Mouse (Mus musculus) heart, embryonic 14.5 days (tissue): ENCODE measurements around the gene Mgat4b. TPM values are rescaled to one million over a fixed set of nuclear protein-coding genes. Genes with fewer than 3 reads are reported as not detected.

Source experiments
- microRNA-seq: library from miRNA; unstranded; fragments of <30 nt; microRNA quantifications from one replicate; pipeline ENCODE4, GENCODE M21; 2016
- polyA plus RNA-seq: library from polyadenylated mRNA; unstranded; fragments of >200 nt; fragmentation: Nextera tagmentation; extraction: Ambion mirVana; gene quantifications from 2 replicates; pipeline ENCODE4 v1.2.1, GENCODE M21; 2014

Mgat4b gene
- polyA plus RNA-seq, 1 experiment from 2014 or later = 37.6 TPM

Small RNA genes lying within 50 kb of the gene (microRNA-seq; reads per million reads assigned to microRNA genes)
- not detected for gene Mir6919

Other genes with a start within 250 kb of the Mgat4b start
- 40.0 and 44.0 TPM in 2 replicates for gene Rnf130, start 185.5 kb upstream of the Mgat4b start, polyA plus RNA-seq
- 27.4 and 28.7 TPM in 2 replicates for gene Tbc1d9b, start 79.5 kb upstream of the Mgat4b start, polyA plus RNA-seq
- 10.9 and 13.1 TPM in 2 replicates for gene Mrnip, start 36.4 kb upstream of the Mgat4b start, polyA plus RNA-seq
- 216 and 226 TPM in 2 replicates for gene Sqstm1, start 63 bp upstream of the Mgat4b start, polyA plus RNA-seq
- gene Ltc4s, start 27.7 kb downstream of the Mgat4b start, polyA plus RNA-seq = 1.8 and 1.9 TPM in 2 replicates
- gene Maml1, start 81.4 kb downstream of the Mgat4b start, polyA plus RNA-seq = 5.2 and 5.6 TPM in 2 replicates
- 197 and 211 TPM in 2 replicates for gene Canx, start 114.8 kb downstream of the Mgat4b start, polyA plus RNA-seq
- gene Cby3, start 143.6 kb downstream of the Mgat4b start, polyA plus RNA-seq = 0.31 TPM in 1 of 2 replicates, not detected in the other
- 226 and 241 TPM in 2 replicates for gene Hnrnph1, start 166.1 kb downstream of the Mgat4b start, polyA plus RNA-seq
- gene Rufy1, start 220.2 kb downstream of the Mgat4b start, polyA plus RNA-seq = 27.1 and 28.6 TPM in 2 replicates